Mouse (Mus musculus) CH12.LX (cell line): Measurements from ENCODE around the gene Cmya5. TPM values are rescaled to one million over a fixed set of nuclear protein-coding genes. Genes with fewer than 3 reads are reported as not detected.

Experiments used
- DNase-seq: peaks from one replicate; pipeline ENCODE4 v3.0.0-alpha.2; 2013; ENCODE audit errors: extremely low read depth
- H3K27ac ChIP-seq: 2 replicates; pipeline ENCODE4 v1.5.1; 2012; ENCODE audit warnings: low read depth, mild to moderate bottlenecking, control low read depth, moderate library complexity; ENCODE audit not compliant: insufficient read depth
- H3K27me3 ChIP-seq: replicated peaks from 2 replicates; pipeline ENCODE3; 2012; ENCODE audit warnings: inconsistent platforms
- H3K36me3 ChIP-seq, 2 experiments: replicated peaks in 1 of 2; 2 replicates each; pipeline versions ENCODE3 to v1.6.1; 2012; ENCODE audit warnings: inconsistent platforms in 1 of 2, low read length in 1 of 2, mild to moderate bottlenecking in 1 of 2, mixed read lengths in 1 of 2, moderate library complexity in 1 of 2; ENCODE audit not compliant: control insufficient read depth in 1 of 2, insufficient read depth in 1 of 2
- H3K4me1 ChIP-seq, 2 experiments: 2 replicates each; pipeline ENCODE4 v1.6.1; 2012; ENCODE audit warnings: inconsistent platforms in 1 of 2, moderate library complexity in 1 of 2; ENCODE audit not compliant: insufficient read depth in 2 of 2, control insufficient read depth in 1 of 2
- H3K4me2 ChIP-seq: 2 replicates; pipeline ENCODE4 v1.6.1; 2012; ENCODE audit warnings: low read depth, mild to moderate bottlenecking, control low read depth; ENCODE audit not compliant: poor library complexity, insufficient read depth, severe bottlenecking
- H3K4me3 ChIP-seq, 3 experiments: fragments of 150-350 bp in 1 of 3; sonication (generic) in 1 of 3; replicated peaks in 1 of 3; 2 replicates each; pipeline versions ENCODE3 to v1.5.1; 2011 to 2012; ENCODE audit warnings: low read depth in 2 of 3, low read length in 2 of 3, mild to moderate bottlenecking in 2 of 3, moderate library complexity in 2 of 3, control low read depth in 1 of 3, improper control_type of control experiment in 1 of 3, inconsistent platforms in 1 of 3, mixed read lengths in 1 of 3; ENCODE audit not compliant: poor library complexity in 1 of 3
- H3K79me2 ChIP-seq: replicated peaks from 2 replicates; pipeline ENCODE4 v1.6.1; 2012; ENCODE audit warnings: mild to moderate bottlenecking, moderate library complexity; ENCODE audit not compliant: control insufficient read depth, poor library complexity, insufficient read depth, severe bottlenecking; ENCODE audit errors: extremely low read depth
- H3K9ac ChIP-seq: 2 replicates; pipeline ENCODE4 v1.6.1; 2012; ENCODE audit warnings: low read depth, mild to moderate bottlenecking, control low read depth, moderate library complexity; ENCODE audit not compliant: insufficient read depth
- H3K9me3 ChIP-seq: replicated peaks from 2 replicates; pipeline ENCODE3; 2012; ENCODE audit warnings: low read length, inconsistent platforms, mixed read lengths
- CHD2 ChIP-seq: IDR thresholded peaks from 2 replicates; pipeline ENCODE4 v1.6.1; 2011; ENCODE audit warnings: low read length, improper control_type of control experiment
- ELF1 ChIP-seq: IDR thresholded peaks from 2 replicates; pipeline ENCODE4 v1.6.1; 2014; ENCODE audit warnings: low read depth, mild to moderate bottlenecking, inconsistent platforms, low read length, improper control_type of control experiment
- EP300 ChIP-seq: IDR thresholded peaks from 2 replicates; pipeline ENCODE4 v1.6.1; 2011; ENCODE audit warnings: low read length, improper control_type of control experiment
- GABPA ChIP-seq: IDR thresholded peaks from 2 replicates; pipeline ENCODE4 v1.6.1; 2012; ENCODE audit warnings: low read depth, low read length, improper control_type of control experiment, inconsistent platforms; ENCODE audit not compliant: insufficient replicate concordance
- HCFC1 ChIP-seq: IDR thresholded peaks from 2 replicates; pipeline ENCODE4 v1.6.1; 2012; ENCODE audit warnings: low read depth, mild to moderate bottlenecking, inconsistent platforms, low read length, improper control_type of control experiment
- JUN ChIP-seq: IDR thresholded peaks from 2 replicates; pipeline ENCODE4 v1.6.1; 2011; ENCODE audit warnings: low read depth, mild to moderate bottlenecking, low read length, improper control_type of control experiment, moderate library complexity; ENCODE audit not compliant: insufficient read depth
- JUND ChIP-seq: conservative IDR thresholded peaks from 2 replicates; pipeline ENCODE4 v1.6.1; 2011; ENCODE audit warnings: low read depth, low read length, improper control_type of control experiment
- KAT2A ChIP-seq: IDR thresholded peaks from 2 replicates; pipeline ENCODE4 v1.6.1; 2012; ENCODE audit warnings: low read length, improper control_type of control experiment, inconsistent platforms; ENCODE audit not compliant: insufficient replicate concordance
- MAZ ChIP-seq: IDR thresholded peaks from 2 replicates; pipeline ENCODE4 v1.6.1; 2012; ENCODE audit warnings: low read depth, mild to moderate bottlenecking, inconsistent platforms, low read length, improper control_type of control experiment, moderate library complexity
- MEF2A ChIP-seq: IDR thresholded peaks from 2 replicates; pipeline ENCODE4 v1.6.1; 2014; ENCODE audit warnings: low read depth, mild to moderate bottlenecking, inconsistent platforms, low read length, improper control_type of control experiment, borderline replicate concordance
- MXI1 ChIP-seq: IDR thresholded peaks from 2 replicates; pipeline ENCODE4 v1.6.1; 2011; ENCODE audit warnings: mild to moderate bottlenecking, low read depth, low read length, improper control_type of control experiment
- NELFE ChIP-seq: IDR thresholded peaks from 2 replicates; pipeline ENCODE4 v1.6.1; 2011; ENCODE audit warnings: low read depth, low read length, improper control_type of control experiment
- NRF1 ChIP-seq: IDR thresholded peaks from 2 replicates; pipeline ENCODE4 v1.6.1; 2014; ENCODE audit warnings: low read depth, mild to moderate bottlenecking, inconsistent platforms, low read length, improper control_type of control experiment, moderate library complexity
- PAX5 ChIP-seq: IDR thresholded peaks from 2 replicates; pipeline ENCODE4 v1.6.1; 2012; ENCODE audit warnings: low read length, inconsistent platforms, mixed read lengths
- POLR2A ChIP-seq: IDR thresholded peaks from 2 replicates; pipeline ENCODE4 v1.6.1; 2011; ENCODE audit warnings: low read depth, mild to moderate bottlenecking, improper control_type of control experiment, low read length
- SMC3 ChIP-seq: IDR thresholded peaks from 2 replicates; pipeline ENCODE4 v1.6.1; 2011; ENCODE audit warnings: low read depth, low read length, improper control_type of control experiment
- UBTF ChIP-seq: IDR thresholded peaks from 2 replicates; pipeline ENCODE4 v1.6.1; 2012; ENCODE audit warnings: low read depth, mild to moderate bottlenecking, inconsistent platforms, low read length, improper control_type of control experiment, moderate library complexity
- USF2 ChIP-seq: conservative IDR thresholded peaks from 2 replicates; pipeline ENCODE4 v1.6.1; 2011; ENCODE audit warnings: low read depth, low read length, improper control_type of control experiment
- ZKSCAN1 ChIP-seq: IDR thresholded peaks from 2 replicates; pipeline ENCODE4 v1.6.1; 2012; ENCODE audit warnings: low read depth, inconsistent platforms, low read length, improper control_type of control experiment, borderline replicate concordance
- ZMIZ1 ChIP-seq: IDR thresholded peaks from 2 replicates; pipeline ENCODE4 v1.6.1; 2012; ENCODE audit warnings: low read depth, mild to moderate bottlenecking, inconsistent platforms, low read length, improper control_type of control experiment
- dilution Hi-C: fragments of 300-500 bp; cut with MboI; formaldehyde crosslinking; loops from 2 replicates; pipeline ENCODE4 v1.14.3; 2020; ENCODE audit warnings: low sequenced_read_pairs; ENCODE audit not compliant: extremely low pct_unique_long_range_greater_than_20kb, extremely low pct_ligation_motif_present
- in situ Hi-C: fragments of 300-500 bp; cut with MboI; formaldehyde crosslinking; loops from 3 replicates; pipeline ENCODE4 v1.14.3; 2019; ENCODE audit warnings: low sequenced_read_pairs, low pct_ligation_motif_present, low pct_unique_long_range_greater_than_20kb, mixed read lengths
- polyA plus RNA-seq: library from polyadenylated mRNA; unstranded; fragments of >175 nt; gene quantifications from 2 replicates; pipeline ENCODE4 v1.2.1, GENCODE M21; 2012; ENCODE audit warnings: low read depth; ENCODE audit not compliant: insufficient read length
- total RNA-seq, 2 experiments: library from RNA; depleted of rRNA; stranded (reverse); fragments of 300-350 nt in 1 of 2; fragments of >200 nt in 1 of 2; gene quantifications; 2 replicates each; pipeline ENCODE4 v1.2.3; 2012 to 2014

Gene Cmya5
- total and polyA plus RNA-seq, 3 experiments, result 0.19 to 0.59 (median 0.34) TPM

DNA sequence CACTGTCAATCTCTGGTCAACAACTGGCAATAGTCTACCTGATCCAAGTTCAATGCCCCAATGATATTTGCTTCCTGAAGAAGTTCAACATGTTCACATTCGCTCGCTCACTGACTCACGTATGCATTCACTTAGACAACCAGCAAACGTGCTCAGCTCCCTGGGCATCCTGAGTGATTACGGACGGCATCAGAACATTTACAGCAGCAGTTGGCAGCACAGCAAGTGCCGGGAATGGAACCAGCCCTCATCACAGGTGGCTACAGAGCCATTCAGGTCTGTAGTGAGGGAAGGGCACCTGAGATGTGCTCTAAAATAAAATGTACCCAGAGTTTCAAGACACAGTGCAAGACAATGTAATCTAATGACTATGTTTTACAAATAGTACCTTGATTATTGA is 7.4 kb downstream of the Cmya5 start:
- dilution Hi-C loops (no loop called here), in situ Hi-C loops (loop anchor here (10.0 kb wide), 1 partner anchor 142 kb away; no protein-coding TSS in a partner anchor)
- Histone ChIP-seq H3K27me3 (no peaks in the 10 kb centered on the region), H3K9ac (no peak overlapping the region), H3K79me2 (no peaks in the 10 kb centered on the region), H3K4me1 (peaks cover 0 to 11% of the 10 kb centered on the region in 2 experiments; a peak in 2 of 4 replicates), H3K36me3 (peaks cover 0 to 2% of the 10 kb centered on the region in 2 experiments), H3K27ac (no peak overlapping the region), H3K9me3 (no peaks in the 10 kb centered on the region), H3K4me2 (no peak overlapping the region), H3K4me3 (no peak overlapping the region)
- DNase-seq, result no peak
- TF ChIP-seq NRF1 (no peak), GABPA (no peak), POLR2A (no peak), UBTF (no peak), JUN (no peak), NELFE (no peak), MEF2A (no peak), PAX5 (no peak), MXI1 (no peak), HCFC1 (no peak), USF2 (no peak), ELF1 (no peak), ZMIZ1 (no peak), MAZ (no peak), EP300 (no peak), SMC3 (no peak), ZKSCAN1 (no peak)

DNA sequence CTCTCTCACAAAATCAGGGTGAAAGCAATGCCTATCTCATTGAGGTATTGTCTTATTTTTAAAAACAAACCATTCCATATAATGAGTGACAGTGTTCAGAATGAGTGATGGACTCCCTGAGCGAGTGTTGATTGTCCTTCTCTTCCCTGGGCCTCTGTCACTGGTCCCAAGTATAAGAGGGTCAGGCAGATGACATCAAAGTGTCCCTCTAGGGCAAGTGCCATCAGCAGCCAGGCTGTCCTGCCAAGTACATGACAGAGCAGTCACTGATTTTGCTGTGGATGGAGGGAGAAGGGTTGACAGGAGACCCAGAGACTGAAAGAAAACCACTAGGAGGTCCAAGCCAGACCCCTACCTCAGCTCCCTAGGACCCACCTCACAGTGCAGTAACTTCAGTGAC is 8.3 kb downstream of the Cmya5 start:
- dilution Hi-C loops, result no loop called here
- H3K36me3 ChIP-seq, result no peaks in the 10 kb centered on the region

More for the DNA sequence above, 8.3 kb downstream of the Cmya5 start:
- Histone ChIP-seq H3K4me2 (no peak overlapping the region), H3K4me3 (no peak overlapping the region), H3K9me3 (no peaks in the 10 kb centered on the region), H3K4me1 (peaks cover 0 to 11% of the 10 kb centered on the region in 2 experiments; a peak in 2 of 4 replicates), H3K9ac (no peak overlapping the region), H3K27me3 (no peaks in the 10 kb centered on the region), H3K27ac (no peak overlapping the region), H3K79me2 (no peaks in the 10 kb centered on the region)
- no peak for DNase-seq
- in situ Hi-C loops, result loop anchor here (10.0 kb wide), 1 partner anchor 141 kb away; no protein-coding TSS in a partner anchor
- no peak for TF ChIP-seq MAZ
- TF ChIP-seq JUND, result no peak
- no peak for TF ChIP-seq CHD2
- no peak for TF ChIP-seq NELFE
- TF ChIP-seq USF2, result no peak
- TF ChIP-seq KAT2A, result no peak
